Mouse (Mus musculus) liver, adult (tissue): ENCODE measurements around the gene Runx3.

Source experiments
- GATA4 ChIP-seq: IDR thresholded peaks from 2 replicates; pipeline ENCODE4 v1.6.1; 2014; ENCODE audit warnings: mild to moderate bottlenecking, low read length; ENCODE audit not compliant: insufficient replicate concordance

The Runx3 gene

DNA sequence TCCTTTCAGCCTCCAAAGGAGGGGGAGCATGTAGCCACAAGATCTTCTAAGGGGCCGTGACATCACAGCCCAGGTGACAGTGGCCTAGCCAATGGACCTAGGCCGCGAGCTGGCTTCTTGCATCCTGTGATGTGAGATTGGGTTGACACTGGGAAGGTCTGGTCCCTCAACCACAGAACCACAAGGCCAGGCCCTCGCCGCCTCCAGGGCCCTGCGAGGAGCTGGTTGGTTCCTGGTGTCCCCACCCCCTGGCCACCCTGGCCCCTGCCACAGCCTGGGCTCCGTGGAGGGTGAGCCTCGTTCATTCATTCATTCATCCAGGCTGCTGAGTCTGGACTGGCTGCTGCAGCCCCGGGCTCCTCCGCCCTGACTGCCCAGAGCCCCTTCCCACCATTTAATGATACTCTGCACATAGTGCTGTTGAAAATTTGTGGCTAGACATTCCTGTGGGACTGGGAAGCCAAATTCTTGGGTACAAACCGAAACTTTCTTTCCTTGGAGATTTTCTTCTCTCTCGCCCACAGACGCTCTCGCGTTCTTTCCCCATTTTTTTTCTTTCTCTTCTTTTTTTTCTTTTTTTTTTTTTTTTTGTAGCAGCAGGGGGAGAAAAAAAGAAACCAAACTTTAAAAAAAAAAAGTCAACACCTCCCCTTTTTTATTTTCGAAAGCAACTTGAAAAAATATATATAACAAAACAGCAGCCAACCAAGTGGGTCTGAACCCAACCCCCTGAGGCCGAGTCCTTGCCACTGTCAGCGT is at the start of gene Runx3:
TSS of gene Runx3 (plus strand) at position 311 of the 759 bp plus-strand sequence.
- TF ChIP-seq GATA4 = no peak

DNA sequence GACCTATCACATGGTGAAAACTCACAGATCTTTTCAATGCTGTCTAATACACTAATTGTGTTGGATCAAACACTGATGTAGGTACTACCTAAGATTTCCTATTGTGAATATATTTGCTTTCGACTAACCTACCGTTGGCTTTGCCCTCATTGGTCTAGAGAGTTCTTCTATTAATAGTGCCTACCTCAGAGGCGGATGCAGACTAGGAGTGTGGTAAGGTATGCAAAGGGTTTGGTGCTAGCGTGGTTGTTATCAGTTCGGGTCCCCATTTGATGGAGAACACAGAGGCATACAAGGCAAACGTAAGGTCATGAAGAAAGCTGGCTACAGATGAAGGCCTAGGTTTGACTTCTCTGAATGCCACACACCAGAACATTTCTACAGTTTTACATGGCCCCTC is 47.8 kb upstream of the Runx3 start:
- TF ChIP-seq GATA4 = no peak

DNA sequence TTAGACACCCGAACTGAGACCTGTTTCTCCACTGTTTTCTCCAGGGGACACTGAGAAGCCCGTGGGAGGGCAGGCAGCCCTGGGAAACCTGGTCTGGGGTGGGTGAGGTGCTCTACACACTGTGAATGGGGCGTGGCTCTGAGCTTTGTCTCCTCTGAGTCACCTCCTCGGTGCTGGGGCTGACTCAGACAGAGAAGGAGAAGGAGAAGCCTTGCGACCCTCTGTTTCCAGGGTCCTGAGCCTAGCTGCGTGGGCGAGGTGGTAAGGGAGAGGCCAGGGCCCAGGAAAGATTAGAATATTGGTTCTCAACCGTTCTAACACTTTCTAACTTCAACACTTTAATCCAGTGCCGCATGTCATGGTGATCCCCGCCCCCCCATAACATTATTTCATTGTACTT is 46.9 kb upstream of the Runx3 start:
- no peak for TF ChIP-seq GATA4

DNA sequence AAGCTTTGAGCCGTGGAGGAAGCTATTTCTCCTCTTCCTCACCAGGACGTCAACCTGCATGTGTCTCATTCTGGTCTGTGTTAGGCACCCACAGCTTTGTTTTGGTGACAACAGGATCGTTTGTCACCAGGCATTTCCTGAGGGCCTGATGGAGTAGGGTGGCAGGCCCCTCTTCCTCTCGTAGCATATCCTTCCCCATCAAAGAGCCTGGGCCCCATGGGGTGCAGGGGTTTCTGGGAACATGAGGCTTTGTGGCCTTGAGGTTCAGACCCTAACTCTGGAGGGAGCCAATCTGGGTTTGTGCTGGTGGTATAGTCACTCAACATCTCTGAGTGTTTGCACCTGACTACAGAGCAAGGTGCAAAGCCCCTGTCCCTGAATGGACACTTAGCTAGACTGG is 45.8 kb upstream of the Runx3 start:
- no peak for TF ChIP-seq GATA4

DNA sequence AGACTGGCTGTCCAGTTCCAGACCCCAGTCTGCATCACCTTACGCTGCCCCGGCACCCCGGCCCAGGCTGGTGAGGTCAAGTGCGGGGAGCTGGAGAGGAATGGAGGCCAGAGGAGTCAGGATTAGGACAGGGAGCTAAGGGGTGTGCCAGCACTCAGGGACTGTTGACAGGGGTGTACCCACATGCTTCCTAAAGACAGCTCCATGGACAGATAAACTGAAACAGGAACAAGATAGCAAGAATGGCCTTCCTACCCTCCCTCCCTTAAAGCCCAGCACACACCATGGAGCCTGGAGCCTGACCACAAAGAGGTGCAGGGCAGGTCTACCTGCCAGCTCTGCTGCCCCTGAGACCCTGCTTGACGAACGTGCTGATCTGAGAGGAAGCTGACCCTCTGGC is 45.1 kb upstream of the Runx3 start:
- TF ChIP-seq GATA4 = no peak

DNA sequence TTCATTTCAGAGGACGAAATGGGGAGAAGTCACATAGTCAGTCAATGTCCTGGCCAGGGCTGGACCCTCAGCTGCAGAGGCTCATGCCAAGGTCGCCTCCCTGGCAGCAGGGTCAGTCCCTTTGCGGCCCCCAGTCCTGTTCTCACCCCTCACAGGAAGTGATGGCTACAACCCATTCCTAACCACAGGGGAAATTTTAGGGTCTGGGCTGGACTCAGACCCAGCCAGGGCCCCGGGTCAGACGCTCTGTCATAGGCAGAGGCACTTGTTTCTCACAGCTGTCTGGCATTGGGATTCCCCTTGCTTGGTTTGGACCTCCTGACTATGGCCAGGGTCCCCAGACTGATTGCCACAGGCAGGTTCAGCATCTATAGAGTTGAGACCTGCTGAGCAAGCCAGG is 43.8 kb upstream of the Runx3 start:
- no peak for TF ChIP-seq GATA4

DNA sequence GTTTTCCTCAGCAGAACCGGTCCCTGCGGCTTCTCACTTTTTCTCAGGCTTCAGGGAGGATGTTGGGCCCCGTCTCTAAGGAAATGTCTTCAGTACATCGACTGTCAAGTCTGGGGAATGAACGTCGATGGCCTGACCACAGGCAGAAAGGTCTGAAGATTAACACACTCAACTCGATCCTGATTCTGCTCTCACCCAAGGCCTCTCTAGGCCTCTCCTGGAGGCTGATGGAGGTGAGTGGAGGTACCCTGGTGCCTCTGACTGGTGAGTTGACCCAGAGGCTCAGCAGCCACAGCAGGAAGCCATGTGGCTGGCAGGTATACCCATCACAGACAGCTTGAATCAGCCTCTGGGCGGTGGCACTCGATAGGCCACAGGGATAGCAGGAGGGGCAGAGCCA is 43.3 kb upstream of the Runx3 start:
- TF ChIP-seq GATA4 = no peak

DNA sequence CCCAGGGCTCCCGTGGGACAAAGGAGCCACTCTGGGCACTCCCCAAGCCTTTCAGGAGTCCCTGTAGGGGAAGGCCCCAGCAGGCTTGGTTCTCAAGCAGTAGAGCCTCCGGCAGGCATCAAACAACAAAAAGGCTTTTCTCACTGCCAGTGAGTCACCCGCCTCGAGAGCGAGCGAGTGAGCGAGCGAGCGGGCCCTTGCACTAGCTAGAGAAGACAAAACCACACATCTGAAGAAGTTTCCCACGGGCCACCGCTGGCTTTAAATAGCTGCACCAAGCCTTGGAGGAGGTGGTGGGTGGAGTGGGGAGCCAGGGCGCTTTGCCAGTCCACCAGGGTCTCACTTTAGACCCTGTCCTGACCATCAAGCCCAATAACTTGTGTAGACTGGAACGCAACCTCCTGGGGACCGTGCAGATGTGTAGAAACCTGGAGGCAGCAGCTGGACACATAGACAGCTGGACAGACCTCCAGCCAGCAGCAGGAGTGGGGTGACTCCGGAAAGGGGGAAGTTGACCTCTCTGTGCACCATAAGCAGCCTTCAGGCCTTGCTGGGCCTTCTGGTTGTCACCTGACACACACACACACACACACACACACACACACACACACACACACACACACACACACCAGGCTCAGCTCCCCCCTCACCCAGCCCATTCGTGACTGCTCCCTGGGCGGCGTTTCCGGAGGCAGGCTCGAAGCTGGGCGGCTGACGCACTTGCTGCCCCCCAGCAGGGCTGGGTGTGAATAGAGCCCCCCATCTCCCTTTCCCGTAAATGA is 40.4 kb upstream of the Runx3 start:
- no peak for TF ChIP-seq GATA4

DNA sequence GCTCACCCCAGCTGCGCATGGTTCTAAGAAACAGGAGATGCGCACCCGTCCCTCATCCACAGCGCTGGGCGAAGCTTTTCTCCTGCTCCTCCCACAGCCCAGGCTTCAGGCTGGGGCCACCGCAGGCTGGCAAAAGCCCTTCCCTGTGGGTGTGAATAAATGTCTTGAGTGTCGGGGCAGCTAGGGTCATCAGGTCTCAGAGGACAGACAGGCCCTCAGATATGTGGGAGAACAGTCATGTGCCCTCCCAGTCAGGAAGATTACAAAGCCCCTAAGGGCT is 39.9 kb upstream of the Runx3 start:
- no peak for TF ChIP-seq GATA4

DNA sequence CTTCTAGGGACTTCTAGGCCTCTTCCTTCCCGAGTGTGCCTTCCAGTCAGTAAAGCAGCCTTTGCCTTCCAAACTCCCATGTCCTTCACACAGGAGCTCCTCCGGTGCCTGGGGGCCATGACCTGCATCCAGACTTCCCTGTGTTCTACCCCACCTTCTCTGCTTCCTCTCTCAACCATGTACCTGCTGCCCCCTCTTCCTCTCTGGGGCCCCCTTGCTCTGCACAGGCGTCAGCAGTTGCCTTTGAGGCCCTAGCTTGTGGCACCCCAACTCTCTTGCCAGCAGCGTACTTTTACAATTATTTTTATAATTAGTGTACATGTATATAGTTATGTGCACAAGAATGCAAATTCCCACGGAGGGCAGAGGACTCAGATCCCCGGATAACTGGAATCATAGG is 37.4 kb upstream of the Runx3 start:
- TF ChIP-seq GATA4 = no peak

DNA sequence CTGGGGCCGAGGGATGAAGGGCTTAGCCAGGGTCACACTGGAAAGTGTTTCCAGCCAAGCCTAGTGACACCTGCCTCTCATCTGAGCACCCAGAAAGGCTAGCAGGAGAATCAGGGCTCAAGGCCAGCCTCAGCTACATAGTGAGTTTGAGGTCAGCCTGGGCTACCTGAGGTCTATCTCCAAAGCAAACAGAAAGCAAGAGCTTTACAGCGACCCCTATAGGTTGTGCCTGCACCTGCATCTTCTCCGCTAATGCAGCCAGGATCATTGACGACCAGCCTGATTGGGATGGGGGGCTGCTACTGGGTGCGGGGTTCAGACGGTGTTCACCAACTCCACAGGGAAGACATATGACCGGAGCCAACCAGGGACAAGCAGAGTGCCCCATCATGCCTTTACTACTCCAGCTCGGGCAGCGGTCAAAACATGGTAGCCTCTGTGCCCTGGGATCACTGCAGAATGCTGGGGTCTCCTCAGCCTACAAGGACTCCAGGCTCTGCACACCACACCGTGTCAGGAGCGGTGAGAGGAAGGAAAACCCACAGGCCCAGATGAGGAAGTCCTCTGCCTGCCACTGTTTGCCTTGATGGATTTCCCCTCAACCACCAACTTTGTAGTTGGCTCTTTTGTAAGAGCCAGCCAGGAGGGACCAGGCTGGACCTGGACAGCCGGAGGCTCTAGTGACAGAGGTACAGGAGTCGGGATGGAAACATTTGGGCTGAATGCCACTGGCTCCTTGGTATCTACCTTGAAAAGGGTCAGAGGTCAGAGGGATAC is 35.2 kb upstream of the Runx3 start:
- TF ChIP-seq GATA4 = no peak

DNA sequence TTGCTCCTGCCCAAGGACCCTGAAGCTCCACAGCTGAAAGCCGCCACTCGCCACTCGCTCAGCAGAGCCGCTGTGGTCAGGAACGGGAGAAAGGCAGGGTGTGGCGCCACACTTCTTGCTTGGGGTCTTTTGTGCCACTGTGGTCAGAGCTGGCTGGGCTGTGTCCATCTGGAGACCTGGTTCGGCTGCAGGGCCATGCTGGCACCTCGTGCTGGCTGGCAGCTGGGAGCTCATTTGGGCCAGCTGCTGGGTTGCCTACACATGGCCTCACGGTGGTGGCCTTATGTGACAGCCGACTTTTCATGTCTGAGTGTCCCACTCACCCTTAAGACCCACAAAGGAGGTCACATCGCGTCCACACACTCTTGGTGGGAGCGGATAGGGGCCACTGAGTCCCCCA is 29.8 kb upstream of the Runx3 start:
- no peak for TF ChIP-seq GATA4

DNA sequence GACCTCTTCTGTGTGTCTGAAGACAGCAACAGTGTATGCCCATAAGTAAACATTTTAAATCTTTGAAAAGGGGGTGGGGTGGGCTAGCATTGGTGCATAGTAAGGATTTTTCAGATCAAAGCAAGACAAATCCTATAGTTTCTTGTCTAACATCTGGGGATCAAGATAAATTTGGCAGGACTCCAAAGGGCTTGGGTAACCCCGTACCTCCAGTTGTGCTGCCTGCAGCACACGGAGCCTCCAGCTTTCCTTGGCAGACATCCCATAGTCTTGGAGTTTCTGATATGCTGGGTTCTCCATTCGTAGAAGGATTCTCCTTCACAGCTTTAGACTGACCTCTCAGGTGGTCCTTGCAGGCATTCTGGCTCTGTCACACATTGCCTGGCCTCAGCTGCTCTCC is 27.6 kb upstream of the Runx3 start:
- TF ChIP-seq GATA4 = no peak

DNA sequence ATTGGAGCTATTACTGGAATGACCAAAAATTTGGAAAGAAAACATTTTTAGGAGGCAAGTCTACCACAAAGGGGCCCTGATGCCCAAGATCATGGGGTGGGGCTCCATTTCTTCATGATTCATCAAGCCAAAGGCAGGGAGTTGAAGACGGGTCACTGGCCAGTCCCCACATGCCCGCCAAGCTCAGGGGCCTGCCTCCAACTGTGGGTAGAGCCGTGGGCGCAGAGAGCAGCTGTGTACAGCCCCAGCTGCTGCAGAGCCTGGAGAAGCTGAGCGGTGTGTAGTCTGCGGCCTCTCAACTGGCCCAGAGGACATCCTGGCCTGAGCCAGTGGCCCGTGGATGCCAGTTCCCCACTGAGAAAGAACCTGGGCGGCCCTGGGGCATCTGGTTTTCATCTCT is 24.8 kb upstream of the Runx3 start:
- TF ChIP-seq GATA4 = no peak

DNA sequence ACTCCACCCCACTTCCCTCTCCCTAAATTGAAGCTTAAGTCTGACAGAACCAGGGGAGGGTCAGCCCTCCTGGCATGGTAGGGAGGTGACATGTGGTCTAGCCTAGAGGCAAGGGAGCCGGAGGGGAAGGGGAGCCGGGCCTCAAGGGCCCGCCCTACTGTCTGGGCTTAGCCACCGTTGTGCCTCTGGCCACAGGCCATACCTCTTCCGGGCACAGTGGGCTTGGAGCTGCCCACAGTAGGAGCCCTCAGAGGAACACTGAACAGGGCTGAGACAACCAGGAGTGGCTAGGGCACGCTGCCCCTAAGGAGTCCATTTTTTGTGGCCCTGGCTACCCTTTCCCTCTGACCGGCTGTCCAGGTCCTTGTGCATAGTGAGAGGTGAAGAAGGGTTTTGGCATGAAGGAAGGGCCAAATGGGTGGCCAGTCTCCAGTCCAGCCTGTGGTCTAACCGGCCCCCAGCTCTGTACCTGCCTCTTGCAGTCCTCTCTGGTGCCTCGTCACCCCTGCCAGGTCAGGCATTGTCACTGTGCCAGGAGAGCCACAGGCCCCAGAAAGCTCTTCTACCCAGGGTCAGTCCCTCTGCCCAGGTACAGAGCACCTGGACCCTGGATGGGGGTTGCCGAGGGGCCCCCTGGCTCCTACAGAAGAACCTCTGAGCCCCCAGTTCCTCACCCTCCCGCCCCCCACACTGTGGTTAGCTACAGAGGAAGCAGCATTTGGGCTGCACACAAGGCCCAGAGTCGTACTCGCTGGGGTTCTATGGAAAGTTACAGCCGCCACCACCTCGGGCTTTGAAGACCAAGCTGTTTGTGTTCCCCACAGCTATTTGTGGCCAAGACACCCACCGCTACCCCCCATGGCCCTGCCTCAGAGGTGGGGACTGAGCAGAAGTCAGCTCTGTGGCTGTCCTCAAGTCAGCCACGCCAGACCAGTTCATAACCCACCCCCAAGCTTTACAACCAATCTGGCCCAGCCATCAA is 22.3 kb upstream of the Runx3 start:
- no peak for TF ChIP-seq GATA4

DNA sequence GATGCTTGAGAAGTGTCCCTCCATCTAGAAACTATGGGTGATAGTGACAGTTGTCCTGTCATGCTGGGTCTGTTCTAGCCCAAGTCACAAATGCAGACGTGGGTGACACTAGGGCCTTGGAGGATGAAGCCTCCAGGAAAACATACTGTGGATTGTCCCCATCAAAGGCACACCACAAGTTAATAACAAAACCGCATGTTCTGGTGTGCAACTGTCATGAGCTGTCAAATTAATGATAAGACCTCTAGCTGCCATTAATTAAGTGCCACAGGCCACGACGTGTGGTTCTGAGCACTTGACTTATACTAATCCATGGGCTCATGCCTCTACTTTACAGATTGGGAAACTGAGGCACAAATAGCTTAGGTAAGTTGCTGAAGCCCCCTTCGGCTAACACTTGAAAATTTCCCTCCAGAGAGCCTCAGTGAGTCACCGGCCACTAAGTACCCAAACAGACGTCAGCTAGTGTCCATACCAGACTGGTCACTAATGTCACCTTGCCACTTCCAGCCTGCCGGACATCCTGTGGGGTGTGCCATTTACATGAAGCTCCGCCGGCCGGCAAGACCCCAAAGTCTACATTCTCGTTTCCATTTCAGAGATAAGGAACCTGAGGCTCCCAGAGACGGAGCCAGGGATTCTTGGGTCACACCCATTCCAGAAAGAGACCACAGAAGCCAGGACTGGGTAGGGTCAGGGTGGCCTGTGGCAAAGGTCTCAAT is 18.3 kb upstream of the Runx3 start:
- TF ChIP-seq GATA4 = no peak
